Mouse (Mus musculus) myocyte (in vitro differentiated cells): ENCODE results near the gene Cabp2.

Experiments
- E2F4 ChIP-seq: IDR thresholded peaks from one replicate; pipeline ENCODE4 v1.6.1; 2011; ENCODE audit warnings: mild to moderate bottlenecking, control low read depth, moderate library complexity; ENCODE audit not compliant: insufficient read depth
- MAX ChIP-seq: IDR thresholded peaks from one replicate; pipeline ENCODE4 v1.6.1; 2011; ENCODE audit warnings: low read depth, mild to moderate bottlenecking, control low read depth
- MYOD1 ChIP-seq, 3 experiments: IDR thresholded peaks; one replicate each; pipeline ENCODE4 v1.6.1; 2011; ENCODE audit warnings: control low read depth in 2 of 3, low read depth in 2 of 3, mild to moderate bottlenecking in 2 of 3, moderate library complexity in 1 of 3; ENCODE audit not compliant: insufficient read length in 2 of 3, control insufficient read depth in 1 of 3
- MYOG ChIP-seq, 3 experiments: IDR thresholded peaks; one replicate each; pipeline ENCODE4 v1.6.1; 2011; ENCODE audit warnings: control low read depth in 2 of 3, low read depth in 2 of 3, mild to moderate bottlenecking in 2 of 3; ENCODE audit not compliant: insufficient read length in 2 of 3, control insufficient read depth in 1 of 3, insufficient read depth in 1 of 3
- POLR2A ChIP-seq: IDR thresholded peaks from one replicate; pipeline ENCODE4 v1.6.1; 2011; ENCODE audit warnings: low read depth, mild to moderate bottlenecking, control low read depth, moderate library complexity; ENCODE audit not compliant: insufficient read length
- SRF ChIP-seq: IDR thresholded peaks from one replicate; pipeline ENCODE4 v1.6.1; 2011; ENCODE audit warnings: low read depth; ENCODE audit not compliant: control insufficient read depth, insufficient read length
- TCF12 ChIP-seq: IDR thresholded peaks from one replicate; pipeline ENCODE4 v1.6.1; 2011; ENCODE audit warnings: mild to moderate bottlenecking, control low read depth; ENCODE audit not compliant: poor library complexity, insufficient read depth, severe bottlenecking

DNA sequence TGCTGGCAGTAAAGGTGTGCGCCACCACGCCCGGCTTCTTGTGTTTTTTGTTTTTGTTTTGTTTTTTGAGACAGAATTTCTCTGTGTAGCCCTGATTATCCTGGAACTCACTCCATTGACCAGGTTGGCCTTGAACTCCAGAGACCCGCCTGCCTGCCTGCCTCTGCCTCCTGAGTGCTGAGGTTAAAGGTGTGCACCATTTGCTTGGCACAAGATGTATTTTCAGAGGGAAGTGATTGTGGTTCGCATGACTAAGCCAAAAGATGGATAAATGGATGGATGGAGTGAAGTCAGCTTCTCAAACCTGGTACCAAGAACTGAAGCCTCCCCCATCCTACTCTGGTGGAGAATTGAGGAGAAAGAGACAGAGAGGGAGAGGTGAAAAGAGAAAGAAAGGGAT, 26.8 kb upstream of the Cabp2 start:
- no peak for TF ChIP-seq E2F4
- no peak for TF ChIP-seq POLR2A
- TF ChIP-seq MYOG (IDR thresholded peaks at IDR 0.05; ENCODE audit: control insufficient read depth in 1 of 3, insufficient read depth in 1 of 3, insufficient read length in 2 of 3, low read depth in 2 of 3) = no peak
- no peak for TF ChIP-seq MAX
- no peak for TF ChIP-seq MYOD1 (IDR thresholded peaks at IDR 0.05; ENCODE audit: control insufficient read depth in 1 of 3, insufficient read length in 2 of 3, low read depth in 2 of 3)
- no peak for TF ChIP-seq TCF12
- TF ChIP-seq SRF = no peak
